Mouse (Mus musculus) heart, adult 2 months (tissue): ENCODE data around the gene Irf1. TPM values are rescaled to one million over a fixed set of nuclear protein-coding genes. Genes with fewer than 3 reads are reported as not detected.

Experiments
- DNase-seq, 2 experiments: peaks; one replicate each; pipeline ENCODE4 v3.0.0; 2021
- H3K27ac ChIP-seq: fragments of 200-600 bp; 2 replicates; pipeline ENCODE4 v1.8.1; 2022
- H3K27me3 ChIP-seq: fragments of 200-500 bp; 2 replicates; pipeline ENCODE4 v1.6.1; 2012; ENCODE audit warnings: mild to moderate bottlenecking, low read length, inconsistent platforms, mixed read lengths; ENCODE audit not compliant: control insufficient read depth, insufficient read depth
- H3K36me3 ChIP-seq: fragments of 200-500 bp; 2 replicates; pipeline ENCODE4 v1.6.1; 2012; ENCODE audit warnings: low read length, inconsistent platforms; ENCODE audit not compliant: control insufficient read depth, insufficient read depth
- H3K4me1 ChIP-seq: fragments of 200-500 bp; 2 replicates; pipeline ENCODE4 v1.6.1; 2011; ENCODE audit warnings: low read length; ENCODE audit not compliant: control insufficient read depth, insufficient read depth
- H3K4me3 ChIP-seq: fragments of 200-600 bp; 2 replicates; pipeline ENCODE4 v1.8.1; 2022
- H3K79me2 ChIP-seq: fragments of 200-500 bp; replicated peaks from 2 replicates; pipeline ENCODE4 v1.6.1; 2012; ENCODE audit warnings: mild to moderate bottlenecking, inconsistent platforms, low read length, moderate library complexity, mixed read lengths; ENCODE audit not compliant: control insufficient read depth, insufficient read depth
- H3K9ac ChIP-seq: fragments of 200-500 bp; 2 replicates; pipeline ENCODE4 v1.6.1; 2012; ENCODE audit warnings: low read depth, mild to moderate bottlenecking, control low read depth, inconsistent platforms, low read length, mixed read lengths
- CTCF ChIP-seq: fragments of 200-600 bp; IDR thresholded peaks from 2 replicates; pipeline ENCODE4 v1.8.1; 2022; ENCODE audit warnings: antibody characterized with exemption, mild to moderate bottlenecking, moderate library complexity
- EP300 ChIP-seq: fragments of 200-500 bp; IDR thresholded peaks from 2 replicates; pipeline ENCODE4 v1.6.1; 2011; ENCODE audit warnings: low read depth, low read length, control low read depth; ENCODE audit not compliant: insufficient read depth
- POLR2A ChIP-seq: fragments of 200-500 bp; IDR thresholded peaks from 2 replicates; pipeline ENCODE4 v1.6.1; 2011; ENCODE audit warnings: mild to moderate bottlenecking, low read depth, low read length, control low read depth; ENCODE audit not compliant: insufficient read depth
- WGBS: fragments of 180-500 bp; shearing (Covaris S2); methylation state at CpG from one replicate; pipeline ENCODE4 v1.1.7; 2018; 5-methylcytosine and 5-hydroxymethylcytosine counted together
- intact Hi-C: fragments of 180-260 bp; cut with DNase I; formaldehyde crosslinking; loops from one replicate; pipeline ENCODE4 v1.15.1; 2025
- polyA plus RNA-seq: library from polyadenylated mRNA; depleted of rRNA; stranded (reverse); fragments of >200 nt; gene quantifications from 2 replicates; pipeline ENCODE4 v1.2.3, GENCODE M21; 2012
- total RNA-seq, 2 experiments: library from RNA; stranded (reverse); gene quantifications; 2 replicates each; pipeline ENCODE4 v1.2.3; 2021

The Irf1 gene
- total and polyA plus RNA-seq, 3 experiments = 15.2 to 20.5 (median 19.7) TPM

- no peak for DNase-seq
- intact Hi-C loops = no loop called here
- 74% methylated on average over 3 of the region's 3 CpGs for WGBS
- Histone ChIP-seq H3K27me3 (no peaks in the 10 kb centered on the region), H3K9ac (no peak overlapping the region), H3K27ac (peak overlapping the region; percentile 11; the same call in 1 of the 2 replicates), H3K36me3 (peaks cover 2% of the 10 kb centered on the region; the same call in 1 of the 2 replicates), H3K4me1 (peaks cover 30% of the 10 kb centered on the region), H3K4me3 (no peak overlapping the region), H3K79me2 (no peaks in the 10 kb centered on the region)
- TF ChIP-seq EP300 (no peak), POLR2A (no peak), CTCF (no peak)
These were observed 19.5 kb downstream of the Irf1 start for GRCm38 (mm10) chr11:53789277-53789676.

GRCm38 (mm10) chr11:53792986-53793385 lies 23.2 kb downstream of the Irf1 start:
- no peaks in the 10 kb centered on the region for H3K79me2 ChIP-seq
- no peak overlapping the region for H3K4me3 ChIP-seq
- peaks cover 30% of the 10 kb centered on the region for H3K4me1 ChIP-seq
- intact Hi-C loops = no loop called here
- H3K27ac ChIP-seq = no peak overlapping the region
- 70% methylated on average over 3 of the region's 3 CpGs for WGBS
- H3K36me3 ChIP-seq = peaks cover 6% of the 10 kb centered on the region; the same call in 1 of the 2 replicates
- TF ChIP-seq EP300 (no peak), CTCF (no peak), POLR2A (no peak)
- H3K9ac ChIP-seq = no peak overlapping the region
- peak in 1 of 2 experiments; percentile 41 for DNase-seq
- H3K27me3 ChIP-seq = no peaks in the 10 kb centered on the region

- Histone ChIP-seq H3K36me3 (peaks cover 6% of the 10 kb centered on the region; the same call in 1 of the 2 replicates), H3K9ac (no peak overlapping the region), H3K27me3 (no peaks in the 10 kb centered on the region), H3K79me2 (no peaks in the 10 kb centered on the region), H3K27ac (peak overlapping the region; percentile 69), H3K4me1 (peaks cover 29% of the 10 kb centered on the region), H3K4me3 (no peak overlapping the region)
- peak; percentile 47 to 53 for DNase-seq
- WGBS = 77% methylated on average over 3 of the region's 3 CpGs
- intact Hi-C loops = no loop called here
- TF ChIP-seq CTCF = no peak
- TF ChIP-seq POLR2A = no peak
- no peak for TF ChIP-seq EP300
These were observed 24.2 kb downstream of the Irf1 start for GRCm38 (mm10) chr11:53794015-53794414.

- Histone ChIP-seq H3K4me3 (no peak overlapping the region), H3K36me3 (peaks cover 6% of the 10 kb centered on the region; the same call in 1 of the 2 replicates), H3K27me3 (no peaks in the 10 kb centered on the region), H3K79me2 (no peaks in the 10 kb centered on the region), H3K4me1 (peaks cover 32% of the 10 kb centered on the region), H3K27ac (peak overlapping the region; percentile 69), H3K9ac (peak overlapping the region; percentile 23; the same call in 1 of the 2 replicates)
- WGBS = 43% methylated on average over 25 of the region's 25 CpGs
- TF ChIP-seq POLR2A = 0 out of 2 replicates have a peak, but pooled peaks have one; percentile 21
- TF ChIP-seq CTCF = peak; percentile 45
- TF ChIP-seq EP300 = no peak
- intact Hi-C loops = no loop called here
- DNase-seq = peak; percentile 60 to 76
These were observed 25.1 kb downstream of the Irf1 start for GRCm38 (mm10) chr11:53794671-53795557.

GRCm38 (mm10) chr11:53795813-53796212 lies 26.0 kb downstream of the Irf1 start:
- H3K79me2 ChIP-seq = no peaks in the 10 kb centered on the region
- peaks cover 34% of the 10 kb centered on the region for H3K4me1 ChIP-seq
- H3K27me3 ChIP-seq = no peaks in the 10 kb centered on the region
- no peak overlapping the region for H3K4me3 ChIP-seq
- DNase-seq = peak in 1 of 2 experiments; percentile 8
- TF ChIP-seq CTCF = no peak
- no peak for TF ChIP-seq EP300
- no peak for TF ChIP-seq POLR2A
- intact Hi-C loops = loop anchor here (1.0 to 2.0 kb wide), 3 partner anchors 8 to 33 kb away; no protein-coding TSS in a partner anchor
- no peak overlapping the region; the same call in 1 of the 2 replicates for H3K9ac ChIP-seq
- 71% methylated on average over 8 of the region's 8 CpGs for WGBS
- peak overlapping the region; percentile 90 for H3K27ac ChIP-seq
- H3K36me3 ChIP-seq = peaks cover 6% of the 10 kb centered on the region; the same call in 1 of the 2 replicates
